Mouse (Mus musculus) left cerebral cortex, adult 18-20 months (tissue): ENCODE data around the gene Gm10666. TPM values are rescaled to one million over a fixed set of nuclear protein-coding genes. Genes with fewer than 3 reads are reported as not detected.
"Not testable (repeated sequence)": the region's sequence is repeated elsewhere in the genome, so short reads cannot be mapped to it uniquely, and the experiment has no call there.

Experiments
- DNase-seq, 2 experiments: peaks; one replicate each; pipeline ENCODE4 v3.0.0; 2021 to 2022; ENCODE audit warnings: low spot score in 2 of 2, mixed read lengths in 1 of 2
- long read RNA-seq, 2 experiments: library from polyadenylated mRNA; stranded (forward); transcript quantifications; one replicate each; pipeline ENCODE4 v2.0.0; 2021
- total RNA-seq, 2 experiments: library from RNA; stranded (reverse); gene quantifications; 2 replicates each; pipeline ENCODE4 v1.2.3; 2021

The Gm10666 gene
- not detected for total RNA-seq
- long read RNA-seq, experiment 1 = 0 reads
- long read RNA-seq, experiment 2 = 0 reads

GRCm38 (mm10) chr7:22134641-22135040 lies at the start of gene Gm10666:
TSS of gene Gm10666 (minus strand) at chr7:22134741.
- DNase-seq = not testable (repeated sequence)

GRCm38 (mm10) chr7:22163935-22164334 lies 29.4 kb upstream of the Gm10666 start, which contains the start of gene Vmn1r142:
TSS of gene Vmn1r142 (minus strand) at chr7:22164035.
- not testable (repeated sequence) for DNase-seq

- not testable (repeated sequence) for DNase-seq
Measured at GRCm38 (mm10) chr7:22118145-22118544, 16.4 kb downstream of the Gm10666 start, which contains the start of gene Gm16451. TSS of gene Gm16451 (minus strand) at chr7:22118245.

Other genes starting within 250 kb of the Gm10666 start
- not detected for gene Gm5891, start 213.4 kb downstream of the Gm10666 start, total RNA-seq
- gene Vmn1r137, start 140.2 kb downstream of the Gm10666 start, total RNA-seq = not detected
- not detected for gene Vmn1r138, start 105.8 kb downstream of the Gm10666 start, total RNA-seq
- not detected for gene Gm6176, start 78.4 kb downstream of the Gm10666 start, total RNA-seq
- not detected for gene Vmn1r139, start 65.7 kb downstream of the Gm10666 start, total RNA-seq
- not detected for gene Gm16451, start 16.5 kb downstream of the Gm10666 start, total RNA-seq
- gene Vmn1r142, start 29.3 kb upstream of the Gm10666 start, total RNA-seq = not detected
- gene Vmn1r143, start 54.6 kb upstream of the Gm10666 start, total RNA-seq = not detected
- not detected for gene Gm8653, start 66.5 kb upstream of the Gm10666 start, total RNA-seq
- not detected for gene Gm8453, start 94.7 kb upstream of the Gm10666 start, total RNA-seq
- gene Gm4187, start 195.0 kb upstream of the Gm10666 start, total RNA-seq = not detected
- not detected for gene Gm8660, start 236.3 kb upstream of the Gm10666 start, total RNA-seq